Mouse (Mus musculus): ENCODE results near the gene Ephb1.

GRCm38 (mm10) chr9:102096825-102097224 is 257.7 kb downstream of the Ephb1 start:
- TF ChIP-seq CTCF (IDR thresholded peaks at IDR 0.05; ENCODE audit: borderline replicate concordance, insufficient read depth, low read depth, low read length) (no peak), POLR2A (IDR thresholded peaks at IDR 0.05; ENCODE audit: borderline replicate concordance, insufficient read depth, low read length) (no peak)

Data from cerebellum, adult 2 months (tissue).